Mouse (Mus musculus): ENCODE data around the gene Hnrnpab. TPM values are rescaled to one million over a fixed set of nuclear protein-coding genes. Genes with fewer than 3 reads are reported as not detected.

The Hnrnpab gene
- polyA plus RNA-seq, 1 experiment from 2014 or later: 369 TPM

- no peaks in the 10 kb centered on the region for H3K9me3 ChIP-seq (ENCODE audit: control insufficient read depth, low read length)
- H3K4me3 ChIP-seq (ENCODE audit: control insufficient read depth in 1 of 2, insufficient read depth in 1 of 2, low read depth in 1 of 2, low read length in 2 of 2): no peak overlapping the region
- H3K9ac ChIP-seq (ENCODE audit: low read length): no peak overlapping the region
- H3K36me3 ChIP-seq (ENCODE audit: control insufficient read depth, insufficient read depth, low read length): peaks cover 98% of the 10 kb centered on the region
- 45% methylated on average over 7 of the region's 7 CpGs for WGBS
- H3K4me2 ChIP-seq (ENCODE audit: low read length): no peak overlapping the region
- no peaks in the 10 kb centered on the region for H3K27me3 ChIP-seq (ENCODE audit: control insufficient read depth, insufficient read depth, low read length)
- peaks cover 0 to 5% of the 10 kb centered on the region in 2 experiments; a peak in 1 of 4 replicates for H3K4me1 ChIP-seq (ENCODE audit: control insufficient read depth in 2 of 2, insufficient read depth in 2 of 2, low read length in 2 of 2)
- no peak for ATAC-seq (ENCODE audit: insufficient number of reproducible peaks, insufficient read depth, low FRiP score, low read depth)
- H3K27ac ChIP-seq (replicated peaks in 1 of 2; ENCODE audit: control insufficient read depth in 1 of 2, insufficient read depth in 1 of 2, low read depth in 2 of 2, low read length in 2 of 2): no peak overlapping the region
Measured at GRCm38 (mm10) chr11:51591168-51591567, 15.5 kb downstream of the Hnrnpab start.

- Histone ChIP-seq H3K9me3 (ENCODE audit: control insufficient read depth, low read length) (no peaks in the 10 kb centered on the region), H3K4me1 (ENCODE audit: control insufficient read depth in 2 of 2, insufficient read depth in 2 of 2, low read length in 2 of 2) (peaks cover 5 to 15% of the 10 kb centered on the region in 2 experiments), H3K27ac (replicated peaks in 1 of 2; ENCODE audit: control insufficient read depth in 1 of 2, insufficient read depth in 1 of 2, low read depth in 2 of 2, low read length in 2 of 2) (no peak overlapping the region), H3K4me2 (ENCODE audit: low read length) (no peak overlapping the region), H3K27me3 (ENCODE audit: control insufficient read depth, insufficient read depth, low read length) (no peaks in the 10 kb centered on the region), H3K36me3 (ENCODE audit: control insufficient read depth, insufficient read depth, low read length) (peaks cover 92% of the 10 kb centered on the region), H3K9ac (ENCODE audit: low read length) (no peak overlapping the region), H3K4me3 (ENCODE audit: control insufficient read depth in 1 of 2, insufficient read depth in 1 of 2, low read depth in 1 of 2, low read length in 2 of 2) (no peak overlapping the region)
- ATAC-seq (ENCODE audit: insufficient number of reproducible peaks, insufficient read depth, low FRiP score, low read depth): no peak
Measured at GRCm38 (mm10) chr11:51590002-51590401, 16.6 kb downstream of the Hnrnpab start.

GRCm38 (mm10) chr11:51588833-51589232 lies 17.8 kb downstream of the Hnrnpab start:
- Histone ChIP-seq H3K9ac (ENCODE audit: low read length) (no peak overlapping the region), H3K4me1 (ENCODE audit: control insufficient read depth in 2 of 2, insufficient read depth in 2 of 2, low read length in 2 of 2) (peaks cover 8 to 18% of the 10 kb centered on the region in 2 experiments), H3K27me3 (ENCODE audit: control insufficient read depth, insufficient read depth, low read length) (no peaks in the 10 kb centered on the region), H3K27ac (replicated peaks in 1 of 2; ENCODE audit: control insufficient read depth in 1 of 2, insufficient read depth in 1 of 2, low read depth in 2 of 2, low read length in 2 of 2) (no peak overlapping the region), H3K9me3 (ENCODE audit: control insufficient read depth, low read length) (no peaks in the 10 kb centered on the region), H3K4me2 (ENCODE audit: low read length) (no peak overlapping the region), H3K4me3 (ENCODE audit: control insufficient read depth in 1 of 2, insufficient read depth in 1 of 2, low read depth in 1 of 2, low read length in 2 of 2) (no peak overlapping the region), H3K36me3 (ENCODE audit: control insufficient read depth, insufficient read depth, low read length) (peaks cover 82% of the 10 kb centered on the region)
- WGBS: 95% methylated on average over 3 of the region's 3 CpGs
- ATAC-seq (ENCODE audit: insufficient number of reproducible peaks, insufficient read depth, low FRiP score, low read depth): no peak

- peaks cover 64% of the 10 kb centered on the region for H3K36me3 ChIP-seq (ENCODE audit: control insufficient read depth, insufficient read depth, low read length)
- 96% methylated on average over 1 of the region's 1 CpGs for WGBS
Measured at GRCm38 (mm10) chr11:51587059-51587458, 19.6 kb downstream of the Hnrnpab start.

GRCm38 (mm10) chr11:51586411-51586810 lies 20.2 kb downstream of the Hnrnpab start:
- Histone ChIP-seq H3K4me2 (ENCODE audit: low read length) (no peak overlapping the region), H3K36me3 (ENCODE audit: control insufficient read depth, insufficient read depth, low read length) (peaks cover 57% of the 10 kb centered on the region), H3K9me3 (ENCODE audit: control insufficient read depth, low read length) (no peaks in the 10 kb centered on the region), H3K4me3 (ENCODE audit: control insufficient read depth in 1 of 2, insufficient read depth in 1 of 2, low read depth in 1 of 2, low read length in 2 of 2) (no peak overlapping the region), H3K4me1 (ENCODE audit: control insufficient read depth in 2 of 2, insufficient read depth in 2 of 2, low read length in 2 of 2) (peaks cover 8 to 25% of the 10 kb centered on the region in 2 experiments), H3K27me3 (ENCODE audit: control insufficient read depth, insufficient read depth, low read length) (no peaks in the 10 kb centered on the region), H3K27ac (replicated peaks in 1 of 2; ENCODE audit: control insufficient read depth in 1 of 2, insufficient read depth in 1 of 2, low read depth in 2 of 2, low read length in 2 of 2) (no peak overlapping the region), H3K9ac (ENCODE audit: low read length) (no peak overlapping the region)
- no peak for ATAC-seq (ENCODE audit: insufficient number of reproducible peaks, insufficient read depth, low FRiP score, low read depth)
- WGBS: 92% methylated on average over 13 of the region's 13 CpGs

More at GRCm38 (mm10) chr11:51587059-51587458, 19.6 kb downstream of the Hnrnpab start:
- Histone ChIP-seq H3K4me2 (ENCODE audit: low read length) (no peak overlapping the region), H3K9me3 (ENCODE audit: control insufficient read depth, low read length) (no peaks in the 10 kb centered on the region), H3K27ac (replicated peaks in 1 of 2; ENCODE audit: control insufficient read depth in 1 of 2, insufficient read depth in 1 of 2, low read depth in 2 of 2, low read length in 2 of 2) (no peak overlapping the region), H3K4me3 (ENCODE audit: control insufficient read depth in 1 of 2, insufficient read depth in 1 of 2, low read depth in 1 of 2, low read length in 2 of 2) (no peak overlapping the region), H3K4me1 (ENCODE audit: control insufficient read depth in 2 of 2, insufficient read depth in 2 of 2, low read length in 2 of 2) (peaks cover 8 to 28% of the 10 kb centered on the region in 2 experiments), H3K9ac (ENCODE audit: low read length) (no peak overlapping the region), H3K27me3 (ENCODE audit: control insufficient read depth, insufficient read depth, low read length) (no peaks in the 10 kb centered on the region)
- ATAC-seq (ENCODE audit: insufficient number of reproducible peaks, insufficient read depth, low FRiP score, low read depth): no peak

GRCm38 (mm10) chr11:51585608-51586252 lies 20.9 kb downstream of the Hnrnpab start:
- 58% methylated on average over 8 of the region's 8 CpGs for WGBS
- H3K9me3 ChIP-seq (ENCODE audit: control insufficient read depth, low read length): no peaks in the 10 kb centered on the region
- H3K27ac ChIP-seq (replicated peaks in 1 of 2; ENCODE audit: control insufficient read depth in 1 of 2, insufficient read depth in 1 of 2, low read depth in 2 of 2, low read length in 2 of 2): peak overlapping the region; percentile 81 to 89; a peak in 1 of 4 replicates

GRCm38 (mm10) chr11:51584431-51585248 lies 22.0 kb downstream of the Hnrnpab start, which contains the start of gene Phykpl:
Gene Phykpl, plus strand, starts transcription at chr11:51584757.
- peaks cover 40% of the 10 kb centered on the region for H3K36me3 ChIP-seq (ENCODE audit: control insufficient read depth, insufficient read depth, low read length)
- peak within 1 kb of the TSS; percentile 70 to 71 for H3K4me3 ChIP-seq (ENCODE audit: control insufficient read depth in 1 of 2, insufficient read depth in 1 of 2, low read depth in 1 of 2, low read length in 2 of 2)
- H3K9ac ChIP-seq (ENCODE audit: low read length): peak within 1 kb of the TSS; percentile 89
- under 1% methylated on average over 59 of the region's 59 CpGs for WGBS
- no peaks in the 10 kb centered on the region for H3K9me3 ChIP-seq (ENCODE audit: control insufficient read depth, low read length)
- peak; percentile 93 for ATAC-seq (ENCODE audit: insufficient number of reproducible peaks, insufficient read depth, low FRiP score, low read depth)
- H3K4me1 ChIP-seq (ENCODE audit: control insufficient read depth in 2 of 2, insufficient read depth in 2 of 2, low read length in 2 of 2): peaks cover 8 to 22% of the 10 kb centered on the region in 2 experiments
- H3K27ac ChIP-seq (replicated peaks in 1 of 2; ENCODE audit: control insufficient read depth in 1 of 2, insufficient read depth in 1 of 2, low read depth in 2 of 2, low read length in 2 of 2): peak within 1 kb of the TSS; percentile 89
- H3K27me3 ChIP-seq (ENCODE audit: control insufficient read depth, insufficient read depth, low read length): no peaks in the 10 kb centered on the region
- H3K4me2 ChIP-seq (ENCODE audit: low read length): peak within 1 kb of the TSS; percentile 89

More at GRCm38 (mm10) chr11:51585608-51586252, 20.9 kb downstream of the Hnrnpab start:
- peak overlapping the region; percentile 89 for H3K4me2 ChIP-seq (ENCODE audit: low read length)
- peaks cover 51% of the 10 kb centered on the region for H3K36me3 ChIP-seq (ENCODE audit: control insufficient read depth, insufficient read depth, low read length)
- no peaks in the 10 kb centered on the region for H3K27me3 ChIP-seq (ENCODE audit: control insufficient read depth, insufficient read depth, low read length)
- H3K4me1 ChIP-seq (ENCODE audit: control insufficient read depth in 2 of 2, insufficient read depth in 2 of 2, low read length in 2 of 2): peaks cover 8 to 22% of the 10 kb centered on the region in 2 experiments
- peak overlapping the region; percentile 70 to 71 for H3K4me3 ChIP-seq (ENCODE audit: control insufficient read depth in 1 of 2, insufficient read depth in 1 of 2, low read depth in 1 of 2, low read length in 2 of 2)
- no peak for ATAC-seq (ENCODE audit: insufficient number of reproducible peaks, insufficient read depth, low FRiP score, low read depth)
- H3K9ac ChIP-seq (ENCODE audit: low read length): peak overlapping the region; percentile 89

All from heart, embryonic 14.5 days (tissue).